Mouse (Mus musculus): Measurements from ENCODE around the gene Ccng1. TPM values are rescaled to one million over a fixed set of nuclear protein-coding genes. Genes with fewer than 3 reads are reported as not detected.
"Not testable (repeated sequence)": the region's sequence is repeated elsewhere in the genome, so short reads cannot be mapped to it uniquely, and the experiment has no call there.

Ccng1 gene
- total RNA-seq, 2 experiments from 2014 or later, result 650 to 668 TPM

- DNase-seq (ENCODE audit: low spot score), result no peak
These were observed 22.1 kb downstream of the Ccng1 start for GRCm38 (mm10) chr11:40732997-40733338.

GRCm38 (mm10) chr11:40718324-40718723, 36.8 kb downstream of the Ccng1 start:
- DNase-seq (ENCODE audit: low spot score), result no peak

- DNase-seq (ENCODE audit: low spot score), result no peak
These were observed 39.6 kb downstream of the Ccng1 start for GRCm38 (mm10) chr11:40715524-40715923.

DNA sequence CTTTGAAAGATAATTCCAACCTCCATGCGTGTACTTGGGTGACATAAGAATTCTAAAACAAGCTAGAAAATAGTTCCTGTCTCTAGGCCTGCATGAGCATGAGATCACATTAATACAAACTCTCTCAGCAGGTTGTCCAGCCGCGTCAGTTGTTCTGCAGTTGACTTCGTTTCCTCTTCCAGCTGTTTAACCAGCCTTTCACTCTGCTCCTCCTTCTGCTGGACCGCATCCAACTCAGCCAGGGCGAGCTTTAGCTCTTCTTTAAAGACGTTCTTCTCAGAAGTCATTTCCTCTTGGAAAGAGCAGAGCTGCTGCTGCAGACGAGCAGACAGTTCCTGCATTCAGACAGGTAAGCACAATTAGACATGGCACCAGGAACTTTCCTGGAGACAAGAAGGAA, 41.3 kb downstream of the Ccng1 start:
- peak; percentile 1 for DNase-seq (ENCODE audit: low spot score)

GRCm38 (mm10) chr11:40709899-40710298, 45.2 kb downstream of the Ccng1 start:
- not testable (repeated sequence) for DNase-seq (ENCODE audit: low spot score)

Other genes with a start within 250 kb of the Ccng1 start
- gene Mat2b, start 60.1 kb downstream of the Ccng1 start, total RNA-seq (2021), result 10 to 100 TPM; 55.7 to 57.3 TPM
- not detected for gene Hmmr, start 21.9 kb downstream of the Ccng1 start, total RNA-seq (2021)
- gene Nudcd2, start 21.6 kb downstream of the Ccng1 start, total RNA-seq (2021), result 10 to 100 TPM; 10.1 to 13.4 TPM